Mouse (Mus musculus) heart, embryonic 14.5 days (tissue): ENCODE data around the gene Man1b1. TPM values are rescaled to one million over a fixed set of nuclear protein-coding genes. Genes with fewer than 3 reads are reported as not detected.
A peak's percentile ranks its signal among the peaks of the same experiment; 100 is the strongest.

Experiments used
- ATAC-seq: fragments of 200-750 bp; cut with Nextera tagmentation; 2 replicates; pipeline ENCODE4 v1.8.0; 2017; ENCODE audit warnings: low read depth, moderate TSS enrichment; ENCODE audit not compliant: insufficient number of reproducible peaks, insufficient read depth, low FRiP score
- H3K27ac ChIP-seq, 2 experiments: fragments of 200-500 bp in 1 of 2; fragments of 300-500 bp in 1 of 2; sonication (generic) in 1 of 2; replicated peaks in 1 of 2; 2 replicates each; pipeline ENCODE4 v1.5.1; 2012 to 2014; ENCODE audit warnings: low read depth in 2 of 2, low read length in 2 of 2, control low read depth in 1 of 2, mild to moderate bottlenecking in 1 of 2, mixed read lengths in 1 of 2; ENCODE audit not compliant: control insufficient read depth in 1 of 2, insufficient read depth in 1 of 2
- H3K27me3 ChIP-seq: fragments of 300-500 bp; sonication (generic); 2 replicates; pipeline ENCODE4 v1.6.1; 2014; ENCODE audit warnings: mild to moderate bottlenecking, low read length, control low read depth; ENCODE audit not compliant: control insufficient read depth, insufficient read depth
- H3K36me3 ChIP-seq: fragments of 300-500 bp; sonication (generic); 2 replicates; pipeline ENCODE4 v1.6.1; 2014; ENCODE audit warnings: mild to moderate bottlenecking, control low read depth, low read length, mixed read lengths; ENCODE audit not compliant: control insufficient read depth, insufficient read depth
- H3K4me1 ChIP-seq, 2 experiments: fragments of 200-500 bp in 1 of 2; fragments of 300-500 bp in 1 of 2; sonication (generic) in 1 of 2; 2 replicates each; pipeline ENCODE4 v1.6.1; 2012 to 2014; ENCODE audit warnings: low read length in 2 of 2, control low read depth in 1 of 2, mixed read lengths in 1 of 2; ENCODE audit not compliant: control insufficient read depth in 2 of 2, insufficient read depth in 2 of 2
- H3K4me2 ChIP-seq: fragments of 300-500 bp; sonication (generic); 2 replicates; pipeline ENCODE4 v1.6.1; 2014; ENCODE audit warnings: mild to moderate bottlenecking, low read length
- H3K4me3 ChIP-seq, 2 experiments: fragments of 200-500 bp in 1 of 2; fragments of 300-500 bp in 1 of 2; sonication (generic) in 1 of 2; 2 replicates each; pipeline ENCODE4 v1.5.1; 2012 to 2014; ENCODE audit warnings: low read length in 2 of 2, mild to moderate bottlenecking in 2 of 2, control low read depth in 1 of 2, low read depth in 1 of 2, moderate library complexity in 1 of 2; ENCODE audit not compliant: control insufficient read depth in 1 of 2, insufficient read depth in 1 of 2
- H3K9ac ChIP-seq: fragments of 300-500 bp; sonication (generic); 2 replicates; pipeline ENCODE4 v1.6.1; 2014; ENCODE audit warnings: mild to moderate bottlenecking, low read length
- H3K9me3 ChIP-seq: fragments of 300-500 bp; sonication (generic); 2 replicates; pipeline ENCODE4 v1.6.1; 2016; ENCODE audit warnings: low read length, control low read depth; ENCODE audit not compliant: control insufficient read depth
- WGBS: fragments of 180-500 bp; shearing (Covaris S2); extraction: QIAGEN DNeasy Blood & Tissue Kit; methylation state at CpG from one replicate; pipeline ENCODE4 v1.1.7; 2014; 5-methylcytosine and 5-hydroxymethylcytosine counted together
- polyA plus RNA-seq: library from polyadenylated mRNA; unstranded; fragments of >200 nt; fragmentation: Nextera tagmentation; extraction: Ambion mirVana; gene quantifications from 2 replicates; pipeline ENCODE4 v1.2.1, GENCODE M21; 2014

The Man1b1 gene
- polyA plus RNA-seq, 1 experiment from 2014 or later: 48.1 TPM

- H3K4me2 ChIP-seq: peak overlapping the region; percentile 71
- H3K36me3 ChIP-seq: peaks cover 30% of the 10 kb centered on the region
- peak overlapping the region; percentile 93 for H3K9ac ChIP-seq
- H3K9me3 ChIP-seq: no peaks in the 10 kb centered on the region
- H3K27ac ChIP-seq: no peak overlapping the region
- WGBS: 57% methylated on average over 9 of the region's 9 CpGs
- no peaks in the 10 kb centered on the region for H3K27me3 ChIP-seq
- peak overlapping the region; percentile 96 for H3K4me3 ChIP-seq
- ATAC-seq: no peak
- peaks cover 2 to 14% of the 10 kb centered on the region in 2 experiments; a peak in 3 of 4 replicates for H3K4me1 ChIP-seq
These were observed 668 bp upstream of the Man1b1 start for GRCm38 (mm10) chr2:25331470-25331869.

GRCm38 (mm10) chr2:25333569-25333968 lies 1.4 kb downstream of the Man1b1 start:
- 78% methylated on average over 2 of the region's 2 CpGs for WGBS
- peak overlapping the region; percentile 97 for H3K4me2 ChIP-seq
- H3K27me3 ChIP-seq: no peaks in the 10 kb centered on the region
- no peaks in the 10 kb centered on the region for H3K9me3 ChIP-seq
- ATAC-seq: no peak
- peak overlapping the region; percentile 93 for H3K9ac ChIP-seq
- H3K4me3 ChIP-seq: peak overlapping the region; percentile 96; a peak in 3 of 4 replicates
- H3K4me1 ChIP-seq: peaks cover 2 to 14% of the 10 kb centered on the region in 2 experiments; a peak in 3 of 4 replicates
- H3K27ac ChIP-seq: no peak overlapping the region
- peaks cover 51% of the 10 kb centered on the region for H3K36me3 ChIP-seq

- Histone ChIP-seq H3K27ac (no peak overlapping the region), H3K9me3 (no peaks in the 10 kb centered on the region), H3K4me3 (no peak overlapping the region), H3K36me3 (peaks cover 93% of the 10 kb centered on the region), H3K4me2 (no peak overlapping the region), H3K4me1 (peaks cover 0 to 3% of the 10 kb centered on the region in 2 experiments; a peak in 2 of 4 replicates), H3K27me3 (no peaks in the 10 kb centered on the region), H3K9ac (no peak overlapping the region)
- 89% methylated on average over 6 of the region's 6 CpGs for WGBS
- no peak for ATAC-seq
These were observed 6.2 kb downstream of the Man1b1 start for GRCm38 (mm10) chr2:25338303-25338702.

- Histone ChIP-seq H3K27ac (no peak overlapping the region), H3K9ac (no peak overlapping the region), H3K4me3 (no peak overlapping the region), H3K4me2 (no peak overlapping the region), H3K9me3 (no peaks in the 10 kb centered on the region), H3K4me1 (no peaks in the 10 kb centered on the region), H3K36me3 (peaks cover 98% of the 10 kb centered on the region), H3K27me3 (no peaks in the 10 kb centered on the region)
- WGBS: 85% methylated on average over 7 of the region's 7 CpGs
- no peak for ATAC-seq
These were observed 16.0 kb downstream of the Man1b1 start for GRCm38 (mm10) chr2:25348162-25348561.

GRCm38 (mm10) chr2:25349499-25349898 lies 17.4 kb downstream of the Man1b1 start:
- Histone ChIP-seq H3K27me3 (no peaks in the 10 kb centered on the region), H3K27ac (no peak overlapping the region), H3K9ac (no peak overlapping the region), H3K9me3 (no peaks in the 10 kb centered on the region), H3K4me2 (no peak overlapping the region), H3K4me1 (no peaks in the 10 kb centered on the region), H3K4me3 (no peak overlapping the region), H3K36me3 (peaks cover 95% of the 10 kb centered on the region)
- no peak for ATAC-seq
- 94% methylated on average over 4 of the region's 4 CpGs for WGBS

GRCm38 (mm10) chr2:25350701-25351100 lies 18.6 kb downstream of the Man1b1 start:
- Histone ChIP-seq H3K27ac (no peak overlapping the region), H3K4me2 (no peak overlapping the region), H3K36me3 (peaks cover 83% of the 10 kb centered on the region), H3K4me1 (peaks cover 2 to 6% of the 10 kb centered on the region in 2 experiments; a peak in 3 of 4 replicates), H3K4me3 (no peak overlapping the region), H3K9ac (no peak overlapping the region), H3K27me3 (no peaks in the 10 kb centered on the region), H3K9me3 (no peaks in the 10 kb centered on the region)
- WGBS: 98% methylated on average over 3 of the region's 3 CpGs
- no peak for ATAC-seq

- no peak overlapping the region for H3K4me2 ChIP-seq
- H3K4me1 ChIP-seq: peaks cover 10 to 14% of the 10 kb centered on the region in 2 experiments
- no peak for ATAC-seq
- no peak overlapping the region for H3K9ac ChIP-seq
- no peaks in the 10 kb centered on the region for H3K9me3 ChIP-seq
- no peak overlapping the region for H3K27ac ChIP-seq
- WGBS: 85% methylated on average over 6 of the region's 6 CpGs
- H3K4me3 ChIP-seq: no peak overlapping the region
- peaks cover 50% of the 10 kb centered on the region for H3K36me3 ChIP-seq
- H3K27me3 ChIP-seq: no peaks in the 10 kb centered on the region
These were observed 22.1 kb downstream of the Man1b1 start for GRCm38 (mm10) chr2:25354211-25354610.

- Histone ChIP-seq H3K9me3 (no peaks in the 10 kb centered on the region), H3K9ac (peak overlapping the region; percentile 67), H3K27me3 (no peaks in the 10 kb centered on the region), H3K4me1 (peaks cover 10 to 14% of the 10 kb centered on the region in 2 experiments), H3K27ac (no peak overlapping the region), H3K4me3 (peak overlapping the region; percentile 54 to 56), H3K36me3 (peaks cover 42% of the 10 kb centered on the region), H3K4me2 (peak overlapping the region; percentile 83)
- WGBS: 39% methylated on average over 18 of the region's 18 CpGs
- ATAC-seq: peak; percentile 11; the same call in 1 of the 2 replicates
These were observed 23.4 kb downstream of the Man1b1 start for GRCm38 (mm10) chr2:25355419-25356066.
